Mouse (Mus musculus): ENCODE measurements around the gene Mgat4d. TPM values are rescaled to one million over a fixed set of nuclear protein-coding genes. Genes with fewer than 3 reads are reported as not detected.

Mgat4d gene
- polyA plus RNA-seq, 1 experiment from 2014 or later: not detected

DNA sequence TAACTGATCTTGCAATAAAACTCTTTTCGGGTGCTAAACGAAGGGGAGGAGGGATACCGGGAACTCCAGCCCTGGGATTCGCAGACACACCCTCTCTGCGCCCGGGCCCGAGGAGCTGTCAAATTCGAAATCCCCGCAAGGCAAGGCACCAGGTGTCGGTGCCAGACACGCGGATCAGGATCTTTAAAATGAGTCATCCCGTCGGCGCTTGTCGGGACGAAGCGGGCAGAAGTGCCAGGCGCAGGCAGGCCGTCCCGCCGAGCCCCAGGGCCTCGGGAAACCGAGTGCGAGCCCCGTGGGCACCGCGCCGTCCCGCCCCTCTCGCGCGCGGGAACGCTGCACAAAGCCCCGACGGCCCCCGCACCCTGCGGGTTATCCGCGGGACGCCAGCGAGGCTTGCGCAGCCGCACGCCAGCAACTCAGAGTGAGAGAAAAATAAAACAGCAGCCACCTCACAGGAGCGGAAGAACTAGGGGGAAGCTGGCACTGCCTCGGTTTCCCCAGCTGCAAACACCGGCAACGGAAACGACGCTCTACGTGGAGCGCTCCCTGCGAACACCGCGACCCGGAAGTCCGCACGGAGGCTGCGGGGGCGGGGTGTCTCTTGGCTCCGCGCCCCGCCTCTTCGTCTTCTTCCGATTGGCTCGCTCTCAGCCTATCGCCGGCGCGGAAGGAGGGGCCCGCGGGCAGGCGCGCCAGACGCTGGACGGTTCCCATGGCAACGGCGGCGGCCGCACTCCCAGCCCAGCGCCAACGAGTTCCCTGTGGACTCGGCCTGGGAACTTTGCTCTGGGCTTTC lies 16.2 kb upstream of the Mgat4d start, which contains the start of gene Elmod2:
Gene Elmod2, minus strand, starts transcription at position 588 of the 799 bp plus-strand sequence.
- WGBS (ENCODE audit: insufficient replicate concordance): under 1% methylated on average over 85 of the region's 85 CpGs
- Histone ChIP-seq H3K27ac (peak within 1 kb of the TSS; percentile 72), H3K36me3 (0 out of 2 replicates have a peak, but pooled peaks cover 8% of the 10 kb centered on the region), H3K4me1 (replicated peaks) (peaks cover 14% of the 10 kb centered on the region), H3K4me3 (replicated peaks) (peak within 1 kb of the TSS; percentile 72), H3K27me3 (peaks cover 12% of the 10 kb centered on the region), H3K4me2 (peak within 1 kb of the TSS; percentile 94), H3K9me3 (replicated peaks) (no peaks in the 10 kb centered on the region), H3K9ac (peak within 1 kb of the TSS; percentile 80)
- ATAC-seq (ENCODE audit: low read depth): peak; percentile 100
- peak; percentile 94 for DNase-seq

GRCm38 (mm10) chr8:83332864-83333263 lies 15.4 kb upstream of the Mgat4d start:
- Histone ChIP-seq H3K4me2 (peak overlapping the region; percentile 94), H3K9me3 (replicated peaks) (no peaks in the 10 kb centered on the region), H3K27ac (no peak overlapping the region), H3K4me3 (replicated peaks) (peak overlapping the region; percentile 72), H3K4me1 (replicated peaks) (peaks cover 14% of the 10 kb centered on the region), H3K9ac (peak overlapping the region; percentile 59), H3K27me3 (peaks cover 12% of the 10 kb centered on the region), H3K36me3 (0 out of 2 replicates have a peak, but pooled peaks cover 3% of the 10 kb centered on the region)
- ATAC-seq (ENCODE audit: low read depth) (no peak), DNase-seq (no peak)
- 17% methylated on average over 7 of the region's 7 CpGs for WGBS (ENCODE audit: insufficient replicate concordance)

GRCm38 (mm10) chr8:83342076-83342475 lies 6.2 kb upstream of the Mgat4d start:
- H3K4me2 ChIP-seq: no peak overlapping the region
- no peak overlapping the region for H3K4me3 ChIP-seq (replicated peaks)
- no peak overlapping the region for H3K27ac ChIP-seq
- 0 out of 2 replicates have a peak, but pooled peaks cover 4% of the 10 kb centered on the region for H3K4me1 ChIP-seq (replicated peaks)
- DNase-seq: no peak
- no peak for ATAC-seq (ENCODE audit: low read depth)
- H3K27me3 ChIP-seq: no peaks in the 10 kb centered on the region
- 58% methylated on average over 3 of the region's 3 CpGs for WGBS (ENCODE audit: insufficient replicate concordance)
- no peak overlapping the region for H3K9ac ChIP-seq
- H3K36me3 ChIP-seq: no peaks in the 10 kb centered on the region
- no peaks in the 10 kb centered on the region for H3K9me3 ChIP-seq (replicated peaks)

- H3K4me1 ChIP-seq (replicated peaks): 0 out of 2 replicates have a peak, but pooled peaks cover 4% of the 10 kb centered on the region
- no peak for ATAC-seq (ENCODE audit: low read depth)
- no peaks in the 10 kb centered on the region for H3K36me3 ChIP-seq
- H3K27me3 ChIP-seq: no peaks in the 10 kb centered on the region
- H3K9me3 ChIP-seq (replicated peaks): no peaks in the 10 kb centered on the region
- H3K4me2 ChIP-seq: no peak overlapping the region
- no peak overlapping the region for H3K4me3 ChIP-seq (replicated peaks)
- no peak overlapping the region for H3K9ac ChIP-seq
- DNase-seq: no peak
- no peak overlapping the region for H3K27ac ChIP-seq
Measured at GRCm38 (mm10) chr8:83342693-83343092, 5.6 kb upstream of the Mgat4d start.

DNA sequence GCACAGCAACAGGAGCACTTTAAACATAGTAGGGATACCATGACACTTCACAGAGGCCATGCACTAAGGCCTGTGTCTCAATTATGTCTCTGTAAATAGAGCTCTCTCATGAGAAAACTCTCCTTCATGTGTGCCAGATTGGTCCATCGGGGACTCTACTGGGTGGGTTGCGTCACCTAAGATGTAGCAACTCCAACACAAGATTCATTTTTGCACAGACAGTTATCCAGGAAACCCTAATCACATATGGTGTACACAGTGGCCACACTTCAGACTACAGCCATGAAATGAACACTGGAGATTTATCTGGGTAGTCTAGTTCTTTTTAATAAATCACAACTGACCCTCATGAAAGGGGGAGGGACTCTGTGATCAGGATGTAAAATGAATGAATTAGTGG lies 3.0 kb downstream of the Mgat4d start:
- WGBS (ENCODE audit: insufficient replicate concordance): 69% methylated on average over 2 of the region's 2 CpGs
- no peaks in the 10 kb centered on the region for H3K36me3 ChIP-seq
- no peaks in the 10 kb centered on the region for H3K9me3 ChIP-seq (replicated peaks)
- no peak overlapping the region for H3K4me3 ChIP-seq (replicated peaks)
- no peak overlapping the region for H3K4me2 ChIP-seq
- H3K4me1 ChIP-seq (replicated peaks): no peaks in the 10 kb centered on the region
- no peaks in the 10 kb centered on the region for H3K27me3 ChIP-seq
- no peak overlapping the region for H3K9ac ChIP-seq
- ATAC-seq (ENCODE audit: low read depth) (no peak), DNase-seq (no peak)
- H3K27ac ChIP-seq: no peak overlapping the region

GRCm38 (mm10) chr8:83363156-83363769 lies 15.0 kb downstream of the Mgat4d start:
- H3K27me3 ChIP-seq: no peaks in the 10 kb centered on the region
- H3K9me3 ChIP-seq (replicated peaks): no peaks in the 10 kb centered on the region
- no peak overlapping the region for H3K4me3 ChIP-seq (replicated peaks)
- H3K36me3 ChIP-seq: no peaks in the 10 kb centered on the region
- ATAC-seq (ENCODE audit: low read depth): no peak
- no peaks in the 10 kb centered on the region for H3K4me1 ChIP-seq (replicated peaks)
- no peak overlapping the region for H3K27ac ChIP-seq
- DNase-seq: no peak
- 52% methylated on average over 7 of the region's 7 CpGs for WGBS (ENCODE audit: insufficient replicate concordance)
- no peak overlapping the region for H3K4me2 ChIP-seq
- no peak overlapping the region for H3K9ac ChIP-seq

DNA sequence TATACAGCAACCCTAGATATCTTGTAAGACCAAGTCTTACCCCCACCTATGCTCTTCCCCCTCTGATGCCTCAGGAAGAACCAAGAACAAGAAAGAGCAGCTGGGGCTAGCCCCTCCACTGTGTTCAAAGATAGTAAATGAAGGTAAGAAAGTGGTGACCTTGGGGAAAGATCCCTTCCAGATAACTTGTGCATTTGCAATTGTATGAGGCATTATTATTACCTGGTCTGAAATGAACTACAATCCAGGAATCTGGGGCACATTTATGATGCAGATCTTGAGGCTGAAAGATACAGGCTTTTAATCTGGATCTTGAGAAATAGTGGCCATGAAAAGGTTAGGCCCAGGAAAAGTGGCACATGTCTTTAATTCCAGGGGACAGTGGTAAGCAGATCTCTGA lies 29.0 kb downstream of the Mgat4d start:
- no peaks in the 10 kb centered on the region for H3K36me3 ChIP-seq
- no peaks in the 10 kb centered on the region for H3K4me1 ChIP-seq (replicated peaks)
- H3K9me3 ChIP-seq (replicated peaks): no peaks in the 10 kb centered on the region
- no peak overlapping the region for H3K4me3 ChIP-seq (replicated peaks)
- ATAC-seq (ENCODE audit: low read depth) (no peak), DNase-seq (no peak)
- H3K9ac ChIP-seq: no peak overlapping the region
- no peak overlapping the region for H3K27ac ChIP-seq
- H3K27me3 ChIP-seq: no peaks in the 10 kb centered on the region
- H3K4me2 ChIP-seq: no peak overlapping the region

DNA sequence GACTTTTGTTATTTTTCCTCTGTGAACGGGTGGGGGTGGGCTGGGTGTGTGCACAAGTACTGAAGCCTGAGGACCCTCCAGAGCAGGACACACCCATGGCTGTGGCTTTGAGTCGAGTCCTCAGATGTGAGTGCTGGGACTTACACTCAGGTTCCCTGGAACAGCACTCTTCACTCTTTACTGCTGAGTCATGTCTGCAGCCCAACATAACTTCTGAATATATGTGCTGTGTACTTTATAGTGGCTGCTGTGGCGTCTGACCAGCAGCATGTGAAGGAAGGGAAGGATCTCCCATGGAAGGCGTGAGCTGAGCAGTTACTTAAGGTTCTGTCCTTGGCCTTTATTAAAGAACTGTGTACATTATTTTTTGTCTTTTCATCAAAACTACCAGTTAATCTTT lies 31.9 kb downstream of the Mgat4d start:
- Histone ChIP-seq H3K27ac (no peak overlapping the region), H3K4me3 (replicated peaks) (no peak overlapping the region), H3K9me3 (replicated peaks) (no peaks in the 10 kb centered on the region), H3K9ac (no peak overlapping the region), H3K27me3 (no peaks in the 10 kb centered on the region), H3K4me2 (no peak overlapping the region), H3K36me3 (no peaks in the 10 kb centered on the region), H3K4me1 (replicated peaks) (no peaks in the 10 kb centered on the region)
- DNase-seq: no peak
- ATAC-seq (ENCODE audit: low read depth): no peak
- WGBS (ENCODE audit: insufficient replicate concordance): 34% methylated on average over 4 of the region's 4 CpGs

DNA sequence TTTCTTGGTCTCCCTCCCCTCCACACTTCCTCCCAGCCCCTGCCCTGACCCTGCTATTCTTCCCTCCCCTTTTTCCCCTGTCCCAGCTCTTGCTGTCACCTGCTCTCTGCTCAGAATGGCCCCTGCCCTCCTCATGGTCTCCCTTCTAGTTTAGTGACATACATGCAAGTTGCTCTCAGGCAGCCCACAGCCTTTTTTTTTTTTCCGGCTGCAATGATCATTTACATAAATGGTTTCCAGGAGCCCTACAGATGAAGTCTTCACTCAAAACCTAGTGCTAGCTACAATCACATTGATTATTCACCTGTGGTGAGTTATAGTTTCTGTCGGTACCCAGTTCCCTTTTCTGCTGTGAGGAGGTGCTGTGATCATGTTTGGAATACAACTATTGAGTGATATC lies 32.7 kb downstream of the Mgat4d start:
- Histone ChIP-seq H3K36me3 (no peaks in the 10 kb centered on the region), H3K9me3 (replicated peaks) (no peaks in the 10 kb centered on the region), H3K4me3 (replicated peaks) (no peak overlapping the region), H3K27ac (no peak overlapping the region), H3K9ac (no peak overlapping the region), H3K4me2 (no peak overlapping the region), H3K4me1 (replicated peaks) (no peaks in the 10 kb centered on the region), H3K27me3 (0 out of 2 replicates have a peak, but pooled peaks cover 5% of the 10 kb centered on the region)
- ATAC-seq (ENCODE audit: low read depth) (no peak), DNase-seq (no peak)
- WGBS (ENCODE audit: insufficient replicate concordance): 74% methylated on average over 2 of the region's 2 CpGs

DNA sequence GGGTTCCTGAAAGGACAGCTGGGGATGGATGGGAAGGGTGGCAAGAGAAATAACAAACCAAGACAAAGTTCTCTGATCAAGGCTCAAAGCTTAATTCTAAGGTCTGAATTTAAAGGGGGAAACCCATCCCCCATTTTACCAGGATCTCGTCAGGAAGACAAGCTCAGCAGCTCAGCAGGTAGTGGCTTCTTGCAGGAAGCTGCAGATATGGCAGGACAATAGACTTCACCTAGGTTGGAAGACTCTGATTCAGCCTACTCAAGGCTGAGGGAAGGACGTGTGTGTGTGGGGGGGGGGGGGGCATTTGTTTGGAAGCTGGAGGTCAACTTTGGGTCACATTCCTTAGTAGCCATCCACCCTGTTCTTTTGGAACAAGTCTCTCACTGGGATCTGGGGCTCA lies 34.6 kb downstream of the Mgat4d start:
- H3K4me1 ChIP-seq (replicated peaks): no peaks in the 10 kb centered on the region
- 6% methylated on average over 2 of the region's 2 CpGs for WGBS (ENCODE audit: insufficient replicate concordance)
- no peak overlapping the region for H3K27ac ChIP-seq
- ATAC-seq (ENCODE audit: low read depth) (no peak), DNase-seq (no peak)
- no peak overlapping the region for H3K9ac ChIP-seq
- no peaks in the 10 kb centered on the region for H3K36me3 ChIP-seq
- no peak overlapping the region for H3K4me3 ChIP-seq (replicated peaks)
- peaks cover 11% of the 10 kb centered on the region for H3K27me3 ChIP-seq
- no peaks in the 10 kb centered on the region for H3K9me3 ChIP-seq (replicated peaks)
- no peak overlapping the region for H3K4me2 ChIP-seq

DNA sequence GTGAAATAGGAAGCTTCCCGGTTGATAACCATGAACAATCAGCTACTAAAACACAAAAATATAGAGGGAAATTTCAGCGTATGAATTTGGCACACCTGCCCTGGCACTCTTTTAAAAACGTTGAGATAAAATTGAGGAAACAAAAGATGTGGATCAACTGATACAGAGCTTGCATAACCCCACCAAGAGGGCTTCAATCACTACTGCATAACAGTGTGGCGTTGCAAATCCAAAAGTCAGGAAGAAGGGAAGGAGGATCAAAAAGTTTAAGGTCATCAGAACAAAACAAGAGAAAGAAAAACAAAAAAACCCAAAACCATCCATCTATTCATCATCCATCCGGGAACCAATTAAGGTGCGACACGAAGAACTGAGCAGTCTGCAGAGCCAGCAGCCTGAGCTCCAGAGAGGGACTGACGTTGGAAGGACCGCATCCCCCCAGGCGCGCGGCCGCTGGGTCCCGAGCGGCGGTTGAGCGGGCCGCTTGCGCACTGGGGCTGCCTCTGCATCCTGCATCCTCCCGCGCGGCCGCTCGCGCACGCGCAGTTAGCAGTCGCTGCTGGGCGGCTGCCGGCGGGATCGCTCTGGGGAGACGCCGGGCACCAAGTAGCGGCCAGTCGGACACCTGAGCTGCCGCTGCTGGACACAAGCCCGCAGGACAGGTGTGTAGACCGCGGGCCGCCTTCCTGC lies 41.2 kb downstream of the Mgat4d start, which contains the start of gene Clgn:
Gene Clgn, plus strand, starts transcription at position 552 of the 690 bp plus-strand sequence.
- H3K4me3 ChIP-seq (replicated peaks): peak within 1 kb of the TSS; percentile 53
- H3K27ac ChIP-seq: no peak within 1 kb of the TSS
- no peaks in the 10 kb centered on the region for H3K36me3 ChIP-seq
- DNase-seq (peak; percentile 9), ATAC-seq (ENCODE audit: low read depth) (peak; percentile 58; the same call in 1 of the 2 replicates)
- peak within 1 kb of the TSS; percentile 66 for H3K4me2 ChIP-seq
- H3K27me3 ChIP-seq: peaks cover 46% of the 10 kb centered on the region
- H3K9me3 ChIP-seq (replicated peaks): no peaks in the 10 kb centered on the region
- 3% methylated on average over 41 of the region's 41 CpGs for WGBS (ENCODE audit: insufficient replicate concordance)
- H3K9ac ChIP-seq: peak within 1 kb of the TSS; percentile 28
- H3K4me1 ChIP-seq (replicated peaks): peaks cover 13% of the 10 kb centered on the region
